Mouse (Mus musculus): ENCODE data around the gene Msrb3. TPM values are rescaled to one million over a fixed set of nuclear protein-coding genes. Genes with fewer than 3 reads are reported as not detected.

Gene Msrb3
- total RNA-seq, 2 experiments from 2014 or later = 6.4 to 7.2 TPM

GRCm38 (mm10) chr10:120821491-120822358, 77.2 kb downstream of the Msrb3 start:
- intact Hi-C loops (cut with DNase I) = no loop called here
- Histone ChIP-seq H3K27ac (no peak overlapping the region), H3K4me3 (no peak overlapping the region)
- no peak for TF ChIP-seq CTCF (IDR thresholded peaks at IDR 0.05)
- no peak for DNase-seq (ENCODE audit: extremely low spot score in 1 of 2, low spot score in 2 of 2)

DNA sequence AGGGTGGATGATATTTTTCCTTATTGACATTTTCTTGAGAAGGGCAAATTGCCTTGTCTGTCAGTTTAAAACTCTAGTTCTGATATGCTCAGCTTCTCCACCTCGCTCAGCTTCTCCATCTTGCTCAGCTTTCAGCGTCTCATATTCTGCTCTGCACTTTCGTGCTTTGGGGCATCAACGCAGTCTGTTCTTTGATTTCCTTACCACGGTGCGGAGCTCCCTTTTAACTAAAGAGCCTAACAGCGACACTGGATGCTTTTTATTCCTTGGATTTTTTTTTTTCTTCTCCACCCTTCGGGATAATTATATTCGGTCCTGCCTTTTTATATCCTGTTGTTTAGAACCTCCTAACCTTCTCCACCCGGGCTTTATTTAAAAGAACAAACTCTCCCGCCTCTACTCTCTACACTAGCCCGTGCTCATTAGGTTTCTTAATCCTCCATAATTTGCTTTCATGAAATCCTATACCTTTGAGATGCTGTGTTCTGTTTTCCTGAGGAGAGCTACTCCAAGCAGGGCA, 78.1 kb downstream of the Msrb3 start:
- intact Hi-C loops (cut with DNase I) = no loop called here
- DNase-seq (ENCODE audit: extremely low spot score in 1 of 2, low spot score in 2 of 2) = no peak

DNA sequence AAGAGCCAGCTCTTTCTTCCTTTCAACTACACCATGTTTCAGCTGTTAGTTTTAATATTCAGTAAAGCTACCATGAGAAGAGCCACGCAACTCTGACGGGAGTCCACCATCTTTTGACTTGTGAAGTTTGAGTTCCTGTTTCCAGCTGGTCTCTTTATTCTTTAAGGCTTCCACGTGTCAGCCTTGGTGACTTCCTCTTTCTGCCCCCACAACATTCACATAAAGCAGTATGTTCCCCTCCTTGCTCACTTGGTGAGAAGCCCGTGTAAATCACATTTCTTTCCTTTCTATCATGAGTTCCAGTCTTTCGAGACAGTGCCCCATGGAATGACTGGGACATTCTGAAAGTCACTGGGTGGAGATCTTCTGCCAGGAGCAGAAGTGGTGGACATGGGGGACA, 83.6 kb downstream of the Msrb3 start:
- intact Hi-C loops (cut with DNase I) = no loop called here
- Histone ChIP-seq H3K4me3 (no peak overlapping the region), H3K27ac (no peak overlapping the region)
- no peak for DNase-seq (ENCODE audit: extremely low spot score in 1 of 2, low spot score in 2 of 2)
- no peak for TF ChIP-seq CTCF (IDR thresholded peaks at IDR 0.05)

More for the DNA sequence above, 78.1 kb downstream of the Msrb3 start:
- H3K4me3 ChIP-seq = no peak overlapping the region
- TF ChIP-seq CTCF (IDR thresholded peaks at IDR 0.05) = no peak
- H3K27ac ChIP-seq = no peak overlapping the region

DNA sequence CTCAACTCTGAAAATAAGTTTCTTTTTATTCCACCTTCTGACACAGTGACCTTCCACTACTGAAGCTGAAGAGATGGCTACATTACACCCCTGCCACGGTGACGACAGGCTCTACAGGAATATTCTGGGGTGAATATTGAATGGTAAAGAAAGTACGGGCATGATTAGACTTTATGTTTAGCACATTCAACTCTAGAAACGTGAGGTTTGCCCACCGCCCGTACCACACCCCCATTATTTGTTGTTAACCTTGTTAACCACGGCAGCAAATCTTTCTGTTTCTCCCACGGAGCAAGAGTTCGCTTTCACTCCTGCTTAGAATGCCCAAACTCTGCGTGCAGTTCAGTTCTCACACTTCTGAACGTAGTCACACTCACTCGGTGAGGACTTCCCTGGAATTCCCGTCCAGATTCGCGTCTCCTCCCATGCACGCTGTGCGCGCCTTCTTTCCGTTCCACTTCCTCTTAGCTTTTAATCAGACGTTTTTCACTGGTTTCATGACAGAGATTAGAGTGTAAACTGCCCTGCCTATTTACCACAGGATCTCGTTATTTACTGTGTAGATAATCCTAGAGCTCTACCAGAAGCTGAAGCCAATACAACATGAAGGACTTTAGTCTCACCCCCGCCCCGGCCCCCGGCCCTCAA, 87.0 kb downstream of the Msrb3 start:
- no peak overlapping the region for H3K4me3 ChIP-seq
- TF ChIP-seq CTCF (IDR thresholded peaks at IDR 0.05) = no peak
- intact Hi-C loops (cut with DNase I) = no loop called here
- no peak for DNase-seq (ENCODE audit: extremely low spot score in 1 of 2, low spot score in 2 of 2)
- H3K27ac ChIP-seq = no peak overlapping the region

DNA sequence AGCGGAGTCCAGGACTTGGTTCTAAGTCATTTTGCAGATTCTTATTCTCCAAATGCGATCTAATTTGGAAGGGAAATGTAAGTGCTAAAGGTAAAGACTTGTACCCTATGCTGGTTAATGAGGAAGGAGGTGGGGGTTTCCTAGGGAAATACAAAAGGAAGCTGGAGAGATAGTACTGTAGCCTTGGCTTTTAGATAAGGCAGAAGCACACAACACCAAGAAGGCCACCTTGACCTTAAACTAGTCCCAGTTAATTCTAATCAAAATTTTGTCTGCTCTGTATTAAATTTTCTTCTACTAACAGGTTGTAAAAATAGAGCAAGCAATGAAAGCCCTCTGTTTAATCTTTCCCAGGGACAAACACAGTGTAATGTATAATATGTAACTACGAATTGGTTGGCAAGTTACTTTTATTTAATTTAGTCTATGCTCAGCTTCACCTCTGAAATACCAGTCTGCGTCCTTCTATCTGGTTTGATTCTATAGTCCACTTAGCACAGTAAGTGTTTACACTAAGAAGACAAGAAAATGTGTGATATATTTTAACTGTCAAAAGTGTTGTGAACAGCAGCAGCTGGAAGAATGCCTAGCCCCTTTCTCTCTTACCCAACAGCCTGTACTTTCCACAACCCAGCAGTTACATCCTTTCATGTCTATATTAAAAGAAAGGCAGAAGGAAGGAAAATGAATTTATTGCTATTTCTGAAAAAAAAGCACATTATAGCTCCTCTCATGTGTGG, 87.9 kb downstream of the Msrb3 start:
- no peak overlapping the region for H3K27ac ChIP-seq
- DNase-seq (ENCODE audit: extremely low spot score in 1 of 2, low spot score in 2 of 2) = no peak
- intact Hi-C loops (cut with DNase I) = no loop called here
- no peak overlapping the region for H3K4me3 ChIP-seq
- no peak for TF ChIP-seq CTCF (IDR thresholded peaks at IDR 0.05)

DNA sequence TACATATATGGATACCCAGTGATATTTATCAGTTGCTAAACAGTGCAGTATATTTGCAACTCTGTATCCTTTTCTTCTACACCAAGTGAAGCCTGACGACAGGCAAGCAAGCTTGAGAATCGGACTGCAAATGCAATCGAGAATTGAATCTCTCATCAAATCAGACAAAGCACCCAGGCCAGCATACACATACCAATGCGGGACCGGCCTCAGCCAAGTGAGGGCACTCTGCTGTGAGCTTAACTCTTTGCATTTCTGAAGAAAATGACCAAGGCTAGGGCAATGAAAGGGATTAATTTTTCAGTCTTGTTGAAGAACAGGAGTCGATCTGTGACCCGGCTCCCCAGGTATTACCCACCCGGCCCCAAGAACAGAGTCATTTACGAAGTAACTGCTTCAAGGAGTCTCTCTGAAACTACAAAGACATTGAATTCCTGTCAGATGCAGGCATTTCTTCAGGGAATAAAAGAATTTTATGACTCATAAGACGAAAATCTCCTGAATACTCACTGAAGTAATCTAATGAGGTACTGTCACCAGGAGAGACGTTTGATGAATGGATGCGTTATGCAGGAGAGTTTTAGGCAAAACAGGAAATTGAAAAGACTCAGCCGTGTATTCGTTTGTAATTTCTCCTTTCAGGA, 88.7 kb downstream of the Msrb3 start:
- TF ChIP-seq CTCF (IDR thresholded peaks at IDR 0.05) = no peak
- DNase-seq (ENCODE audit: extremely low spot score in 1 of 2, low spot score in 2 of 2) = no peak
- no peak overlapping the region for H3K27ac ChIP-seq

DNA sequence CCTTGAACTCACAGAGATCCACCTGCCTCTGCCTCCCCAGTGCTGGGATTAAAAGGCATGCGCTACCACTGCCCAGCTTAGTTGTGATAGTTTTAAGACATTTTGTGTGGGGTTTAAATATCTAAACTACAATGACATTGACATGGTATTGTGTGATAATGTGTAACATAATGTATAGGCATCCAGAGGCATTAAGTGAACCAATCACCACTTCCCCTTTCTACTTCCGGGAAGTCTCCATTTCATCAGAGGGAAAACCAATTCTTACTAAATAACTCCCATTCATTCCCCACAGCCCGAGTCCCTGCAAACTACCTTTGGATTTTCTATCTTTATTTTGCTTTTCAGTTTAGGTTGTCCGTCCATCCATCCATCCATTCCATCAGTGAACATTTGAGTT, 90.7 kb downstream of the Msrb3 start:
- no peak for TF ChIP-seq CTCF (IDR thresholded peaks at IDR 0.05)
- intact Hi-C loops (cut with DNase I) = no loop called here
- Histone ChIP-seq H3K27ac (no peak overlapping the region), H3K4me3 (no peak overlapping the region)
- DNase-seq (ENCODE audit: extremely low spot score in 1 of 2, low spot score in 2 of 2) = no peak

More for the DNA sequence above, 88.7 kb downstream of the Msrb3 start:
- no peak overlapping the region for H3K4me3 ChIP-seq
- intact Hi-C loops (cut with DNase I) = no loop called here

- H3K27ac ChIP-seq = no peak overlapping the region
- no peak for DNase-seq (ENCODE audit: extremely low spot score in 1 of 2, low spot score in 2 of 2)
- TF ChIP-seq CTCF (IDR thresholded peaks at IDR 0.05) = no peak
- intact Hi-C loops (cut with DNase I) = no loop called here
- H3K4me3 ChIP-seq = no peak overlapping the region
Measured at GRCm38 (mm10) chr10:120801127-120801526, 97.8 kb downstream of the Msrb3 start.

GRCm38 (mm10) chr10:120799479-120799878, 99.4 kb downstream of the Msrb3 start:
- Histone ChIP-seq H3K4me3 (no peak overlapping the region), H3K27ac (no peak overlapping the region)
- no peak for DNase-seq (ENCODE audit: extremely low spot score in 1 of 2, low spot score in 2 of 2)
- intact Hi-C loops (cut with DNase I) = no loop called here
- no peak; the same call in 1 of the 2 replicates for TF ChIP-seq CTCF (IDR thresholded peaks at IDR 0.05)

DNA sequence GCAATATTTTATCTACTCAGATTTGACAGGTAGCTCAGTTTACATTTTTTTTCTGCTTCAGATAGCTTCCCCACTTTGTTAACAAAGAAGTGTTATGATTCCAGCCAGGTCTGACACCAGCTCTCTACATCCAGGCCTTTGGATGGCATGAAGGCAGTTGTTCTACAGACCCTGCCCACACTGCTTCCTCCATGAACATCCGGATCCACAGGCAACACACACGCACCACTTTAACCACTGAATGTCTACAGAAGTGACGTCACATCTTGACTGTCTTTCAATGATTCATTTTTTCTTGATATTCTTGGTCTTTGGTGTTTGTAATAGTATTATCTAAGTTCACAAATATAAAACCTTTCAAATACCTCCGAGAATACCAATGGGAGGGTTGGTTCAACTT, 102.2 kb downstream of the Msrb3 start:
- Histone ChIP-seq H3K4me3 (no peak overlapping the region), H3K27ac (no peak overlapping the region)
- TF ChIP-seq CTCF (IDR thresholded peaks at IDR 0.05) = no peak
- no peak for DNase-seq (ENCODE audit: extremely low spot score in 1 of 2, low spot score in 2 of 2)
- intact Hi-C loops (cut with DNase I) = no loop called here

- Histone ChIP-seq H3K27ac (no peak overlapping the region), H3K4me3 (no peak overlapping the region)
- intact Hi-C loops (cut with DNase I) = no loop called here
- TF ChIP-seq CTCF (IDR thresholded peaks at IDR 0.05) = no peak
- DNase-seq (ENCODE audit: extremely low spot score in 1 of 2, low spot score in 2 of 2) = no peak
Measured at GRCm38 (mm10) chr10:120794391-120794817, 104.5 kb downstream of the Msrb3 start.

All from left cerebral cortex, adult 2 months (tissue).